Mouse (Mus musculus): ENCODE measurements around the gene Cdc42bpg. TPM values are rescaled to one million over a fixed set of nuclear protein-coding genes. Genes with fewer than 3 reads are reported as not detected.

Cdc42bpg gene
- polyA plus RNA-seq, 1 experiment, result 12.9 TPM

DNA sequence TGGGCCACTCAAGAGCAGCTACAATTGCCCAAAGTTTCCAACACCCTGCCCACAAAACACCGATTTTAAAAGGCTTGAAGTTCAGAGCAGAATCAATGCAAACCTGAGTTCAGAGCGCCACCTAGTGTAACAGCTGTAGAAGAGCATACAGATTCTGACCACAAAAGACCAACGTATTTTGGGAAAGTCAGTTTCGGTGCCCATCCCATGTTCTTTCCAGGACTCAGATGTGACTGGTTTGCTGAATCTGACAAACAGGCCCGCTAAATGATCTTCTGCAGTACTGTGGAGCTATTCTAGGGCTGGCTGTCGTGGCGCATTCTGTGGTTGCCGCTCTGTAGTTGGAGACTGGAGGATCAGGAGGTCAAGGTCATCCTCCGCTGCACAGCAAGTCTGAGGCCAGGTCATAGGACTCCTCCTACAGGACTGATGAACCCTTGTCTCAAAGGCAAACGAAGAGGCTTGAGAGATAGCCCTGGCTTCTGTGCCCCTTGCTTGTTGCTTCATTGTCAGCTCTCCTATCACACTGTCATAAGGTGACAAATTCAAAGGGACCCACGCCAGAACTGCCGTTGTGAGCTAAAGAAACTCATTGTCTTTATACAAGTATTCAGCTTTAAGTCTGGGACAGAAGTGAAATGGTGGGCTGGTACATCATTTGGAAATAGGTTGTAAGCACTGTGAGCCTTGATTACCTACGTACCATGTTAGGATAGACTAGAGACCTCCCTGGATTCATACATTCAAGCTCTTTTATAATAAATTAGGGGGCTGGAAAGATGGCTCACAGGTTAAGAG lies 25.7 kb downstream of the Cdc42bpg start:
- TF ChIP-seq GATA1 (IDR thresholded peaks at IDR 0.05; ENCODE audit: low read length), result no peak

DNA sequence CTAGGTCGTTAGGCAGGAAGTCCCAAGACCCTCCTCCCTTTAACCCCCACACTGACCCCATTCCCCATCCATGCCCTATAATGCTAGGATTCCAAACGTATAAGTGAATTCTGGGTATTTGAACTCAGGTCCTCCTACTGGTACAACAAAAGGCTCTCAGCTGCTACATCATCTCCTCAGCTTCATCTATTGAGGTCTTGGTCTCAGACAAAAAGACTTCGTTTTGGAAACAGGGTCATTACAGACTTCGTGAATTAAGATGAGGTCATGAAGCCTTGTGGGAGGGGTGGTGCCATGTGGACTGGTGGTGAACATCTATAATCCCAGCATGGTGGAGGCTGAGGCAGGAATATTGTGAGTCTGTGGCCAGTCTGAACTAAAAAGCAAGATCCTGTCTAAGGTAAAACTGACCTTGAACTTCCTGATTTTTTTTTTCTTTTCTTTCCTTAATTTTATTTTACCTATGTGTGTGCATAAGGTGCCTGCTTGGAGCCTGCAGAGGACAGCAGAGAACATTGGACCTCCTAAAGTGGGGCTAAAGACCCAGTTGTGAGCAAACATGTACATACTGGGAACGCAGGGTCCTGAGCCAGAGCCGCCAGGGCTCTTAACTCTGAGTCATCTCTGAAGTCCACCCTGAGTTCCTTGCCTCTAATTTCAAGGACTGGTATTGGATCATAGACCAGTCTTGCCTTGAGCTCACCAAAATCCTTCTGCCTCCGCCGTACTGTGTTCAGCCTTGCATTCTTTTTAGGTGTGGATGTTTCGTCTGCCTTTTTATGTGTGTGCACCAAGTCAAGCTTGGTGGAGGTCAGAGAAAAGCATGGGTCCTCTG lies 27.7 kb downstream of the Cdc42bpg start:
- TF ChIP-seq GATA1 (IDR thresholded peaks at IDR 0.05; ENCODE audit: low read length), result no peak

DNA sequence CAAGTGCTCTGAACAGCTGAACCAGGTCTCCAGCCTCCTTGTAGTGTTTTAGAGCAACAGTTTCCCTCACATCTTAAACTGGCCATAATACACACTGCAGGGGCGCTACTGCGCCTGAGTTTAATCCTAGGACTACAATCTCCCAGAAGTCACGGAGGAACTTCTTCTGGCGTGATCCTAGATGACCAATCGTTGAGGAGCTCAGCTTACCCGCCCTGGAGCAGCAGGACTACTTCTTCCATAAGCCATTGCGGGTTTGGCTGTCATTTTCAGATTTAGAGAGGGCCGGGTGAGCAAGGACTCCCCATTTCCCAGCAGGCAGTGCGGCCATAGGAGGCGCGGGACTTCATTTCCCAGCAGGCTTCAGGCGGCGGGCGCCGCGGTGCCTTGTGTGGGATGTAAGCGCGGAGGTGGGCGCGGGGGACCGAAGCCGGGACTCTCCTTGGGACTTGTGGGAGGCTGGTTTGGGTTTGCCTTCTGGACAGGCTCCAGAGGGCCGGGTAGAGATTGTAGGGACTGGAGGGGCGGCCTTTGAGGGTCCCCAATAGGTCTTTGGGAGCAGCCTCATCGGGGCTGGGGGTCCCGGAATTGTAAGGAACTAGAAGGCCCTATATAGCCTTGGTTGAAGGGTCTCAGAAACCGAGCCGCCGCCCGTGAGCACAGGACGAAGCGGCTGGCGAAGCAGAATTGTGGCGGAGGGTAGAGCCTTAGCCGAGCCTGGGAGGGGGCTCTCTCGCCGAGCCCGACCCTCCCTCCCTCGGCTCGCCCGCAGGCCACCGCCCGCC lies 28.6 kb downstream of the Cdc42bpg start, which contains the start of gene Men1:
TSS of gene Men1 (plus strand) at position 307 of the 785 bp plus-strand sequence.
- TF ChIP-seq GATA1 (IDR thresholded peaks at IDR 0.05; ENCODE audit: low read length), result no peak

DNA sequence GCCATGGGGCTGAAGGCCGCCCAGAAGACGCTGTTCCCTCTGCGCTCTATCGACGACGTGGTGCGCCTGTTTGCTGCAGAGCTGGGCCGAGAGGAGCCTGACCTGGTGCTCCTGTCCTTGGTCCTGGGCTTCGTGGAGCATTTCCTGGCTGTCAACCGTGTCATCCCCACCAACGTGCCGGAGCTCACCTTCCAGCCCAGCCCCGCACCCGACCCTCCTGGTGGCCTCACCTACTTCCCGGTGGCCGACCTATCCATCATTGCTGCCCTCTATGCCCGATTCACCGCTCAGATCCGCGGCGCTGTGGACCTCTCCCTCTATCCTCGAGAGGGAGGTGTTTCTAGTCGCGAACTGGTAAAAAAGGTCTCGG lies 29.2 kb downstream of the Cdc42bpg start:
- no peak for TF ChIP-seq GATA1 (IDR thresholded peaks at IDR 0.05; ENCODE audit: low read length)

DNA sequence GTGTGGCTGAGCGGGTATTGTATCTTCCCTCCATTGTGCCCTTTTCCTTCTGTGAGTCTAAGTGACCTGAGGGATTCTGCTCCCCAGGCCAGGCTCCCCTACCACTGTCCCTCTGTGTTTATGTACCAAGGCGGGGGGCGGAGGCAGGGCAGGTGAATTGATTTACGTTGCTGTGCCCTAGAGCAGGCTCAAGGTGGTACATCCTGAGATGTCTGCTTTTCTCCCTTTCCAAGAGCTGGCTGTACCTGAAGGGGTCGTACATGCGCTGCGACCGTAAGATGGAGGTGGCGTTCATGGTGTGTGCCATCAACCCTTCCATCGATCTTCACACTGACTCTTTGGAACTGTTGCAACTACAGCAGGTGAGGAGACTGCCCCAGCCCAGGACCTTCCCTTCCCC lies 30.7 kb downstream of the Cdc42bpg start:
- no peak for TF ChIP-seq GATA1 (IDR thresholded peaks at IDR 0.05; ENCODE audit: low read length)

DNA sequence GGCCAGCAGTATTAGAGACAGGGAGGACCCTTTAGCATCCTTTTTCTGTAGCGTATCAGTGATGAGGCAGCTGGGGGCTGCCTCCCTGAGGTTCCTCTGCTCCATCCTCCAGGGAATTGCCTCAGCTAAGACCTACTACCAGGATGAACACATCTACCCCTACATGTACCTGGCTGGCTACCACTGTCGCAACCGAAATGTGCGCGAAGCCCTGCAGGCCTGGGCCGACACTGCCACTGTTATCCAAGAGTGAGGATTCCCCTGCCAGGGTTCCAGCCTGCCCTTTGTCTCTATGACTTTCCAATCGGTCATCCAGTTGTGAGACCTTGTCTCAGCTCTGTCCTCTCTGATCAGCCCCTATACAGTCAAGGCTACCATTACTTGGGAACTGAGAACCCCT lies 31.9 kb downstream of the Cdc42bpg start:
- TF ChIP-seq GATA1 (IDR thresholded peaks at IDR 0.05; ENCODE audit: low read length), result no peak

DNA sequence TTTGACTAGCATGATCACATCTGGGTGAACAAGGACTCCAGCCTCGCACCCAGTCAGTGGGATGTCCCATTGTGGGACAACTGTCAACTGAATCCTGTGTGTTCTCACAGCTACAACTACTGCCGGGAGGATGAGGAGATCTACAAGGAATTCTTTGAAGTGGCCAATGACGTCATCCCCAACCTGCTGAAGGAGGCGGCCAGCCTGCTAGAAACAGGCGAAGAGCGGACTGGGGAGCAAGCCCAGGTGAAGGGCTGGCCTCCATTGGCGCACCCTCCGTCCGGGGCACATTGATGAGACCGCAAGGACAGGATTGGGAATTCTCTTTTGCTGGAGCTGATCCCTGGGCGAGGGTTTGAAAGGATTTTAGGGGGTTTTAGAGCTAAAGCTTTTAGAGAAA lies 32.5 kb downstream of the Cdc42bpg start:
- no peak for TF ChIP-seq GATA1 (IDR thresholded peaks at IDR 0.05; ENCODE audit: low read length)

DNA sequence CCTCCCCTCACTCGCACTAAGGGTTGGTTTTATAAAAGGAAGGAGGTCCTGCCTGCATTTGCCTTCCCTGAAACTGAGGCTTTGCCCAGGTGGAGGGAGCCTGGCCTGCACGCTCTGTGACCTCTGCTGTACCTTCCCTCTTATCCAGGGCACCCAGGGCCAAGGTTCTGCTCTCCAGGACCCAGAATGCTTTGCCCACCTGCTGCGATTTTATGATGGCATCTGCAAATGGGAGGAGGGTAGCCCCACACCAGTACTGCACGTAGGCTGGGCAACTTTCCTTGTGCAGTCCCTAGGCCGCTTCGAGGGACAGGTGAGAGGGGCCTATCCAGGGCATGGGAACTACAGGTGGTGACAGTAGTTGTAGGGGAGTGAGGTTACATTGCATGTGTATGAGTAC lies 32.9 kb downstream of the Cdc42bpg start:
- TF ChIP-seq GATA1 (IDR thresholded peaks at IDR 0.05; ENCODE audit: low read length), result no peak

DNA sequence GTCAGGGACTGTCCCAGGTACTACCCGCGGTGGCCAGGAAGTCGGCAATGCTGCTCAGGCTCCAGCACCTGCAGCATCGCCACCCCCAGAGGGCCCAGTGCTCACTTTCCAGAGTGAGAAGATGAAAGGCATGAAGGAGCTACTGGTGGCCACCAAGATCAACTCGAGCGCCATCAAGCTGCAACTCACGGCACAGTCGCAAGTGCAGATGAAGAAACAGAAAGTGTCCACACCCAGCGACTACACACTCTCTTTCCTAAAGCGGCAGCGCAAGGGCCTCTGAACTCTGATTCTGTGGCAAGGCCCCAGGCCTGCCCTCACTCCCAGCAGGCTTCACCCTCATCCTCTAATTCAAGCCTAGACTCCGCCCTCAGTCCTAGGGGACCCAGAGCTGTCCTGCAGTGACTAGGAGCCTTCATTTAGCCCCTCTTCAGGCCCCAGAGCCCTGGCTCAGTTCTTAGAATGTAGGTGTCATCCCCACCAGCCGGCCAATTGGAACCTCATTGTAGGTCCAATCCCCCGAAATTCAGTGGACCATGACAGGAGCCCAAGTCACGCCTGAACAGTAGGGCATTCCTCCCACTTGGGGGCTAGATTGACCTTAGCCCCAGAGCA lies 33.7 kb downstream of the Cdc42bpg start:
- no peak for TF ChIP-seq GATA1 (IDR thresholded peaks at IDR 0.05; ENCODE audit: low read length)

DNA sequence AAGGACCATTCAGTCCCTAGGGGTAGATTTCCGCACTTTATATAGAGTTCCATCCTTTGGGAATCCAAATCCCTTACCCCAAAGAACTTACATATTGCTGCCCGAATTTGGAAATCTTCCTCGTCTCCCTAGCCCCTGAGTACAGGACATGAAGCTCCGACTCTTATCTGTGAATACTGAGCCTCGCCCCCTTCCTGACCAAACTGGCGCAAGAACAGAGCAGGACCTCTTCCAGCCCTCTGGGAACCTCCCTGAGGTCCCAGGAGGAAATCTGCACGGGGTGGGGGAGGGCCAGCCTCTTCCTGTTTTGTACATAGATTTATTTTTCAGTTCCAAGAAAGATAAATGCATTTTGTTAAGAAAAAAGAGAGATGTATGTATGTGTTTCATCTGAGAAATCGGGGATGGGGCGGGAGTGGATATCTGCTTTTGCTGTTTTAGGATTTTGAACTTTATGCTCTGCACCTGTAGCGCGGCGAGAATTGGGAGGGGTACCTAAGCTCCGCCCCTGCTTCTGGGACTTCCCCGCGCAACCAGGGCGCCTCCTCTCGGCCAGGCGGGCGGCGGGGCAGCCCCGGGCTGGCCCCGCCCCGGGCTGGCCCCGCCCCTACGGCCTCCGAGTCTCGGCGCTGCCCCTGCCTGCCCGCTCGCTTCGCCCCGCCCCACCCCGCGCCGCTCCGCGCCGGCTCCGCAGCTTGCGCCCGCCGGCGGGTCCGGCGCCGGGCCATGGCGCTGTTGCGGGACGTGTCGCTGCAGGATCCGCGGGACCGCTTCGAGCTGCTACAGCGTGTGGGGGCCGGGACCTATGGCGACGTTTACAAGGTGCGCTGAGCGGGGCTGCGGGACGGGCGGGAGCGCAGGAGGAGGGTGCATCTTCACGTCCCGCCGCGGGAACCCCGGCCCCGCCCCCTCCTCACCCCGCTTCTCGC lies 34.5 kb downstream of the Cdc42bpg start, which contains the start of gene Map4k2:
TSS of gene Map4k2 (plus strand) at position 612 of the 929 bp plus-strand sequence.
- no peak for TF ChIP-seq GATA1 (IDR thresholded peaks at IDR 0.05; ENCODE audit: low read length)

DNA sequence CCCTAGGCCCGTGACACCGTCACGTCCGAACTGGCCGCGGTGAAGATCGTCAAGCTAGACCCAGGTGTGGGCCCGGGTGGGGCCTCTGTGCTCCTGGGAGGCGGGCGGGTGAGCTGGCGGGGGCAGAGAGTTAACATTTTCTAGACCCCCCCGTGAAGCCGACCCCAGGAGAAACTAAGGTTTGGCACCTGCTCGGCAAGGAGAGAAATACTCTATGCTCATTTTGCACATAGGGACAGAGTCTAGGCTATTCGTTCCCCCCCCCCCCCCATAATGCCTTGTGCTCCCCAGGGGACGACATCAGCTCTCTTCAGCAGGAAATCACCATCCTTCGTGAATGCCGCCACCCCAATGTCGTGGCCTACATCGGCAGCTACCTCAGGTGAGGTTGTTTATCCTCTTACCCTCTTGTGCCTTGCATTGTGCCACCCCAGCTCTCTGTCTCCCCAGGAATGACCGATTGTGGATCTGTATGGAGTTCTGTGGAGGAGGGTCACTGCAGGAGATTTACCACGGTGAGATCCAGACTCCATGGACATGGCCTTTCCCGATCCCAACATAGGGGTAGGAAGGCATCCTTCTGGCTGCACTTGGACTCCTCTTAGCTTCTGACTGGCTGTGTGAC lies 35.3 kb downstream of the Cdc42bpg start:
- TF ChIP-seq GATA1 (IDR thresholded peaks at IDR 0.05; ENCODE audit: low read length), result no peak

DNA sequence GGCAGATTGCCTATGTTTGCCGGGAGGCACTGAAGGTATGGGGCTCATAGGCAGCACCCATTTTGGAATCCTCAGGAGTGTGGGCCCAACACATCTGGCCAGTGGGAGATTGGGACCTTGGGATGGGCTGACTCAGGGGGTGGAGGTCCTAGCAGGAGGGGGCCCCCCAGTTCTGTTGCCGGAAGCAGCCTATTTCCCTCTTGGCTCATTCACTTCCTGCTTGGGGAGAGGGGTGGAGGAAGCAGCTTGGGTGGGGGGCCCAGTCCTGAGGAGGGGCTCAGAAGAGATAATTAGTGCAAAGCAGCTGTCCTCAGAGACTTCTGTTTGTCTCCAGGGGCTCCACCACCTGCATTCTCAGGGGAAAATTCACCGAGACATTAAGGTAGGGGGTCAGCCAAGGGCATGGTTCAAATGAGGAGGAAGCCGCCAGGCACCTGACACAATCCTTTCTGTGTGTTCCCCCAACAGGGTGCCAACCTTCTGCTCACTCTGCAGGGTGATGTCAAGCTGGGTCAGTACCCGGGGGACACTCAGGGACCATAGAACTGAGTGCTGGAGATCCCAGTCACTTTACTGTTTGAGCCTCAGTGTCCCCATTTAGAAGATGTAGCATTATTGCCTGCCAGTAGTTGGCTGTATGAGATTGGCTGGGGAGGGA lies 36.1 kb downstream of the Cdc42bpg start:
- TF ChIP-seq GATA1 (IDR thresholded peaks at IDR 0.05; ENCODE audit: low read length), result no peak

Measured in G1E-ER4 (cell line).